Mouse (Mus musculus) midbrain, embryonic 10.5 days (tissue): ENCODE data around the gene B020031M17Rik. TPM values are rescaled to one million over a fixed set of nuclear protein-coding genes. Genes with fewer than 3 reads are reported as not detected.
"Not testable (repeated sequence)": the region's sequence is repeated elsewhere in the genome, so short reads cannot be mapped to it uniquely, and the experiment has no call there.

ENCODE experiments used
- DNase-seq: peaks from one replicate; pipeline ENCODE4 v3.0.0-alpha.2; 2017; ENCODE audit warnings: low spot score
- H3K27ac ChIP-seq: fragments of 300-500 bp; sonication (generic); replicated peaks from 2 replicates; pipeline ENCODE4 v1.5.1; 2016; ENCODE audit warnings: mild to moderate bottlenecking
- H3K27me3 ChIP-seq: fragments of 300-500 bp; sonication (generic); 2 replicates; pipeline ENCODE4 v1.6.1; 2016; ENCODE audit warnings: low read depth, mild to moderate bottlenecking; ENCODE audit not compliant: poor library complexity, severe bottlenecking
- H3K36me3 ChIP-seq: fragments of 300-500 bp; sonication (generic); 2 replicates; pipeline ENCODE4 v1.6.1; 2016; ENCODE audit warnings: mild to moderate bottlenecking, moderate library complexity
- H3K4me1 ChIP-seq: fragments of 300-500 bp; sonication (generic); 2 replicates; pipeline ENCODE4 v1.6.1; 2016
- H3K4me3 ChIP-seq: fragments of 300-500 bp; sonication (generic); 2 replicates; pipeline ENCODE4 v1.5.1; 2016; ENCODE audit warnings: mild to moderate bottlenecking, moderate library complexity
- H3K9me3 ChIP-seq: fragments of 300-500 bp; sonication (generic); replicated peaks from 2 replicates; pipeline ENCODE4 v1.6.1; 2016; ENCODE audit warnings: mild to moderate bottlenecking
- WGBS: fragments of 180-500 bp; shearing (Covaris S2); methylation state at CpG from one replicate; pipeline ENCODE4 v1.1.7; 2016; 5-methylcytosine and 5-hydroxymethylcytosine counted together
- polyA plus RNA-seq: library from polyadenylated mRNA; unstranded; fragments of >200 nt; fragmentation: Nextera tagmentation; extraction: Ambion mirVana; gene quantifications from 2 replicates; pipeline ENCODE4 v1.2.1, GENCODE M21; 2016

Gene B020031M17Rik
- polyA plus RNA-seq, 1 experiment from 2014 or later: not detected

GRCm38 (mm10) chr13:119924597-119925340, 25.8 kb downstream of the B020031M17Rik start:
- not testable (repeated sequence) for DNase-seq, H3K36me3 ChIP-seq, H3K27me3 ChIP-seq, H3K9me3 ChIP-seq, H3K4me1 ChIP-seq, H3K27ac ChIP-seq, H3K4me3 ChIP-seq
- 85% methylated on average over 3 of the region's 3 CpGs for WGBS

- H3K4me3 ChIP-seq, H3K27ac ChIP-seq, H3K36me3 ChIP-seq, H3K9me3 ChIP-seq, H3K27me3 ChIP-seq, DNase-seq, H3K4me1 ChIP-seq: not testable (repeated sequence)
- WGBS: 79% methylated on average over 4 of the region's 5 CpGs
These were observed 33.5 kb downstream of the B020031M17Rik start for GRCm38 (mm10) chr13:119916966-119917722.

GRCm38 (mm10) chr13:119916449-119916848, 34.2 kb downstream of the B020031M17Rik start:
- H3K9me3 ChIP-seq, H3K36me3 ChIP-seq, H3K27ac ChIP-seq, H3K4me1 ChIP-seq, DNase-seq, H3K4me3 ChIP-seq, H3K27me3 ChIP-seq: not testable (repeated sequence)
- 69% methylated on average over 2 of the region's 2 CpGs for WGBS

Other genes starting within 250 kb of the B020031M17Rik start
- 2.4 and 2.5 TPM in 2 replicates for gene Nim1k, start 194.9 kb downstream of the B020031M17Rik start, polyA plus RNA-seq
- 40.6 and 42.1 TPM in 2 replicates for gene Zfp131, start 159.9 kb downstream of the B020031M17Rik start, polyA plus RNA-seq
- gene AF067063, start 120.6 kb downstream of the B020031M17Rik start, polyA plus RNA-seq: not detected in 2 replicates
- gene D13Ertd608e, start 114.8 kb downstream of the B020031M17Rik start, polyA plus RNA-seq: not detected in 2 replicates
- not detected in 2 replicates for gene Tcstv1, start 56.0 kb downstream of the B020031M17Rik start, polyA plus RNA-seq
- gene Gm21761, start 21.5 kb downstream of the B020031M17Rik start, polyA plus RNA-seq: not detected in 2 replicates
- not detected in 2 replicates for gene Gm36079, start 76.2 kb upstream of the B020031M17Rik start, polyA plus RNA-seq
- gene Gm21188, start 101.4 kb upstream of the B020031M17Rik start, polyA plus RNA-seq: not detected in 2 replicates
- not detected in 2 replicates for gene Gm20767, start 189.4 kb upstream of the B020031M17Rik start, polyA plus RNA-seq
- not detected in 2 replicates for gene Gm21818, start 221.6 kb upstream of the B020031M17Rik start, polyA plus RNA-seq